ENCODE assay signal across 10 mouse cellular contexts in the genomic region with DNA sequence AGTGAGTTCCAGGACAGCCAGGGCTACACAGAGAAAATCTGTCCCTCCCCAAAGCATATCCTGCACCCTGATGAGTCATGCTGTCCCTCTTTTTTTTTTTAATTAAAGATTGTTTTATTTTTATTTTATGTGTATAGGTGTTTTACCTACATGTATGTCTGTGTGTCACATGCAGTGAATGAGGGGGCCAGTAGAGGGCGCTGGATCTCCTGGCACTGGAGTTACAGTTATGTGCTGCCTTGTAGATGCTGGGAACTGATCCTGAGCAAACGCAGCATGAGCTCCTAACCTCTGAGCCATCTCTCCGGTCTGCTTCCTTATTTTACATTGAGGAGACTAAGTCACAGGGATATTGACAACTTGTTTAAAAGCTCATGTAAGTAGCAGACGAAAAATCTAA. TPM values are rescaled to one million over a fixed set of nuclear protein-coding genes. Genes with fewer than 3 reads are reported as not detected.
DNase-seq lines count a peak whose midpoint lies in the region; ATAC-seq and TF ChIP-seq lines count a peak whose summit lies in the region.
"Had no signal": no experiment of that assay in that cellular context is flagged by ENCODE, and none has a peak within 500 bp of the region (broad histone marks: within the 10 kb centered on the region; RNA-seq: fewer than 3 reads in every experiment).

No protein-coding gene starts in this region.

- no peak for TF ChIP-seq EP300 in CH12.LX (IDR thresholded peaks at IDR 0.05; ENCODE audit: low read length)

- no peak overlapping the region for H3K9ac ChIP-seq in intestine, embryonic 14.5 days (ENCODE audit: low read length)
- H3K9ac ChIP-seq in intestine, embryonic 15.5 days: no peak overlapping the region
- no peak overlapping the region for H3K9ac ChIP-seq in CH12.LX (ENCODE audit: insufficient read depth, low read depth)

- in situ Hi-C loops in CH12.LX (cut with MboI; ENCODE audit: low pct_ligation_motif_present, low pct_unique_long_range_greater_than_20kb, low sequenced_read_pairs): loop anchor here (5.0 kb wide), 1 partner anchor 34 kb away; no protein-coding TSS in a partner anchor

- H3K36me3 ChIP-seq in intestine, embryonic 14.5 days (ENCODE audit: control insufficient read depth, insufficient read depth, low read length): no peaks in the 10 kb centered on the region
- H3K36me3 ChIP-seq in intestine, embryonic 15.5 days: no peaks in the 10 kb centered on the region
- H3K36me3 ChIP-seq in CH12.LX (replicated peaks in 1 of 2; ENCODE audit: control insufficient read depth in 1 of 2, insufficient read depth in 1 of 2, low read length in 1 of 2): peaks cover 21 to 80% of the 10 kb centered on the region in 2 experiments

- no peak for TF ChIP-seq POLR2A in CH12.LX (IDR thresholded peaks at IDR 0.05; ENCODE audit: low read depth, low read length)
- TF ChIP-seq POLR2A in bone marrow macrophage, adult 2 months (IDR thresholded peaks at IDR 0.05; ENCODE audit: borderline replicate concordance, low read depth, low read length): no peak

- no peak overlapping the region for H3K27ac ChIP-seq in intestine, embryonic 14.5 days (ENCODE audit: low read depth)
- no peak overlapping the region for H3K27ac ChIP-seq in intestine, embryonic 15.5 days
- no peak overlapping the region for H3K27ac ChIP-seq in CH12.LX (ENCODE audit: insufficient read depth, low read depth)
- no peak overlapping the region for H3K27ac ChIP-seq in bone marrow macrophage, adult 2 months (ENCODE audit: insufficient read depth, low read depth, low read length)

- H3K79me2 ChIP-seq in CH12.LX (replicated peaks; ENCODE audit: control insufficient read depth, extremely low read depth, insufficient read depth, poor library complexity, severe bottlenecking): no peaks in the 10 kb centered on the region

- peak; percentile 51 for TF ChIP-seq RAD21 in CH12.LX (IDR thresholded peaks at IDR 0.05; ENCODE audit: low read depth, low read length)

- H3K4me1 ChIP-seq in intestine, embryonic 14.5 days (replicated peaks; ENCODE audit: control insufficient read depth, insufficient read depth, low read length): peaks cover 20% of the 10 kb centered on the region
- H3K4me1 ChIP-seq in intestine, embryonic 15.5 days (replicated peaks): peaks cover 28% of the 10 kb centered on the region
- peaks cover 21 to 38% of the 10 kb centered on the region in 2 experiments for H3K4me1 ChIP-seq in CH12.LX (ENCODE audit: control insufficient read depth in 1 of 2, insufficient read depth in 2 of 2)
- H3K4me1 ChIP-seq in bone marrow macrophage, adult 2 months (ENCODE audit: control insufficient read depth, insufficient read depth, low read length): peaks cover 11% of the 10 kb centered on the region

- dilution Hi-C loops in CH12.LX (cut with MboI; ENCODE audit: extremely low pct_ligation_motif_present, extremely low pct_unique_long_range_greater_than_20kb, low sequenced_read_pairs): no loop called here

- 68% methylated on average over 4 of the region's 4 CpGs for WGBS in intestine, embryonic 14.5 days
- WGBS in intestine, embryonic 15.5 days: 64% methylated on average over 4 of the region's 4 CpGs

- peak; percentile 58 to 68; a peak in 3 of 4 replicates for TF ChIP-seq CTCF in CH12.LX (conservative IDR thresholded peaks at IDR 0.05 in 1 of 2, IDR thresholded peaks at IDR 0.05 in 1 of 2; ENCODE audit: low read depth in 2 of 2, low read length in 2 of 2)
- peak; percentile 36 for TF ChIP-seq CTCF in bone marrow macrophage, adult 2 months (IDR thresholded peaks at IDR 0.05; ENCODE audit: low read depth, low read length)

- no peak overlapping the region for H3K4me3 ChIP-seq in intestine, embryonic 14.5 days (ENCODE audit: low read depth, low read length)
- no peak overlapping the region for H3K4me3 ChIP-seq in intestine, embryonic 15.5 days (replicated peaks)
- H3K4me3 ChIP-seq in CH12.LX (replicated peaks in 1 of 3; ENCODE audit: low read depth in 2 of 3, low read length in 2 of 3, poor library complexity in 1 of 3): no peak overlapping the region
- H3K4me3 ChIP-seq in bone marrow macrophage, adult 2 months (ENCODE audit: insufficient read depth, low read length): no peak overlapping the region

- peak; percentile 67 for DNase-seq in intestine, embryonic 14.5 days (ENCODE audit: low spot score)
- DNase-seq in CH12.LX (ENCODE audit: extremely low read depth): peak; percentile 60
- peak; percentile 62 to 72 for DNase-seq in natural killer cell, adult 2 months (ENCODE audit: low spot score in 2 of 2)
- no peak for DNase-seq in left cerebral cortex, adult 18-20 months (ENCODE audit: low spot score in 2 of 2)
- DNase-seq in urinary bladder, adult 2 months (ENCODE audit: low spot score): no peak

- H3K4me2 ChIP-seq in intestine, embryonic 14.5 days (ENCODE audit: low read length): no peak overlapping the region
- no peak overlapping the region for H3K4me2 ChIP-seq in intestine, embryonic 15.5 days (replicated peaks)
- H3K4me2 ChIP-seq in CH12.LX (ENCODE audit: insufficient read depth, low read depth, poor library complexity, severe bottlenecking): no peak overlapping the region

- no peak for ATAC-seq in intestine, embryonic 14.5 days (replicated peaks; ENCODE audit: low FRiP score, low TSS enrichment, low read depth)
- ATAC-seq in intestine, embryonic 15.5 days: no peak
- no peak for ATAC-seq in frontal cortex, adult (ENCODE audit: low TSS enrichment)

- no peaks in the 10 kb centered on the region for H3K9me3 ChIP-seq in intestine, embryonic 14.5 days (ENCODE audit: control insufficient read depth, low read length)
- H3K9me3 ChIP-seq in intestine, embryonic 15.5 days: no peaks in the 10 kb centered on the region
- peaks cover 10% of the 10 kb centered on the region for H3K9me3 ChIP-seq in CH12.LX (replicated peaks; ENCODE audit: low read length)

- H3K27me3 ChIP-seq in intestine, embryonic 14.5 days (replicated peaks; ENCODE audit: control insufficient read depth, insufficient read depth, low read length): no peaks in the 10 kb centered on the region
- H3K27me3 ChIP-seq in intestine, embryonic 15.5 days (replicated peaks): no peaks in the 10 kb centered on the region
- no peaks in the 10 kb centered on the region for H3K27me3 ChIP-seq in CH12.LX (replicated peaks)

TF ChIP-seq in CH12.LX, 34 proteins besides CTCF, POLR2A, EP300 and RAD21:
- TF ChIP-seq SMC3 (IDR thresholded peaks at IDR 0.05; ENCODE audit: low read depth, low read length) (peak; percentile 47), MAZ (IDR thresholded peaks at IDR 0.05; ENCODE audit: low read depth, low read length) (no peak)

RNA-seq across cellular contexts. Expression of gene Kctd11, which starts 1.9 kb away (rescaled TPM):
- 3.5 and 4.4 TPM in 2 replicates for polyA plus RNA-seq in intestine, embryonic 14.5 days (2014; fragmentation: Nextera tagmentation; extraction: Ambion mirVana)
- 5.2 and 5.5 TPM in 2 replicates for polyA plus RNA-seq in intestine, embryonic 15.5 days (2015; fragmentation: Nextera tagmentation; extraction: Ambion mirVana)
- total RNA-seq in CH12.LX (2012; rRNA removed) (3.3 and 3.9 TPM in 2 replicates), CH12.LX (2014; rRNA removed) (1.3 and 1.8 TPM in 2 replicates)
- polyA plus RNA-seq in CH12.LX (2012; ENCODE audit: insufficient read length, low read depth): 1.5 and 2.1 TPM in 2 replicates
- polyA plus RNA-seq in bone marrow macrophage, adult 2 months (2012; ENCODE audit: insufficient read depth, insufficient read length, missing spikeins): 6.3 and 7.1 TPM in 2 replicates
- 1 to 10 TPM; 1.2 to 1.4 TPM for total RNA-seq in left cerebral cortex, adult 18-20 months (2021)
- 11.8 and 13.8 TPM in 2 replicates for polyA plus RNA-seq in urinary bladder, adult 2 months (2012; rRNA removed)

RNA-seq across cellular contexts. Expression of gene Tmem95, which starts 5.2 kb away (rescaled TPM):
- 0.38 TPM in 1 of 2 replicates, not detected in the other for polyA plus RNA-seq in intestine, embryonic 14.5 days (2014; fragmentation: Nextera tagmentation; extraction: Ambion mirVana)
- polyA plus RNA-seq in intestine, embryonic 15.5 days (2015; fragmentation: Nextera tagmentation; extraction: Ambion mirVana): not detected in 2 replicates
- total RNA-seq in CH12.LX (2012; rRNA removed): not detected in 2 replicates
- not detected in 2 replicates for total RNA-seq in CH12.LX (2014; rRNA removed)
- polyA plus RNA-seq in CH12.LX (2012; ENCODE audit: insufficient read length, low read depth): not detected in 2 replicates
- polyA plus RNA-seq in bone marrow macrophage, adult 2 months (2012; ENCODE audit: insufficient read depth, insufficient read length, missing spikeins): not detected in 2 replicates
- total RNA-seq in left cerebral cortex, adult 18-20 months (2021): not detected
- not detected in 2 replicates for polyA plus RNA-seq in urinary bladder, adult 2 months (2012; rRNA removed)
- polyA plus RNA-seq: heart, embryonic 14.5 days; liver, embryonic 16.5 days had no signal

RNA-seq across cellular contexts. Expression of gene Acap1, which starts 12.3 kb away (rescaled TPM):
- polyA plus RNA-seq in intestine, embryonic 14.5 days (2014; fragmentation: Nextera tagmentation; extraction: Ambion mirVana): 8.1 and 9.3 TPM in 2 replicates
- polyA plus RNA-seq in intestine, embryonic 15.5 days (2015; fragmentation: Nextera tagmentation; extraction: Ambion mirVana): 4.8 and 5.9 TPM in 2 replicates
- total RNA-seq in CH12.LX (2012; rRNA removed): 38.9 and 39.6 TPM in 2 replicates
- total RNA-seq in CH12.LX (2014; rRNA removed): 58.2 and 66.2 TPM in 2 replicates
- polyA plus RNA-seq in CH12.LX (2012; ENCODE audit: insufficient read length, low read depth): 66.7 and 70.9 TPM in 2 replicates
- polyA plus RNA-seq in bone marrow macrophage, adult 2 months (2012; ENCODE audit: insufficient read depth, insufficient read length, missing spikeins): 0.66 TPM in 1 of 2 replicates, not detected in the other
- under 1 TPM in 1 of 2 experiments, not detected in 1; 0.14 TPM for total RNA-seq in left cerebral cortex, adult 18-20 months (2021)
- 2.0 and 2.5 TPM in 2 replicates for polyA plus RNA-seq in urinary bladder, adult 2 months (2012; rRNA removed)

RNA-seq across cellular contexts. Expression of gene 2810408A11Rik, which starts 17.7 kb away (rescaled TPM):
- polyA plus RNA-seq in intestine, embryonic 14.5 days (2014; fragmentation: Nextera tagmentation; extraction: Ambion mirVana): 8.8 and 10.7 TPM in 2 replicates
- polyA plus RNA-seq in intestine, embryonic 15.5 days (2015; fragmentation: Nextera tagmentation; extraction: Ambion mirVana): 7.7 and 7.9 TPM in 2 replicates
- 0.34 and 0.59 TPM in 2 replicates for total RNA-seq in CH12.LX (2012; rRNA removed)
- total RNA-seq in CH12.LX (2014; rRNA removed): 0.35 and 0.86 TPM in 2 replicates
- 0.33 and 0.41 TPM in 2 replicates for polyA plus RNA-seq in CH12.LX (2012; ENCODE audit: insufficient read length, low read depth)
- polyA plus RNA-seq in bone marrow macrophage, adult 2 months (2012; ENCODE audit: insufficient read depth, insufficient read length, missing spikeins): 1.4 TPM in 1 of 2 replicates, not detected in the other
- total RNA-seq in left cerebral cortex, adult 18-20 months (2021): under 1 TPM; 0.35 to 0.72 TPM
- 1.1 and 1.3 TPM in 2 replicates for polyA plus RNA-seq in urinary bladder, adult 2 months (2012; rRNA removed)

RNA-seq across cellular contexts. Expression of gene Neurl4, which starts 17.8 kb away (rescaled TPM):
- polyA plus RNA-seq in intestine, embryonic 14.5 days (2014; fragmentation: Nextera tagmentation; extraction: Ambion mirVana): 13.3 and 14.5 TPM in 2 replicates
- polyA plus RNA-seq in intestine, embryonic 15.5 days (2015; fragmentation: Nextera tagmentation; extraction: Ambion mirVana): 7.0 and 10.0 TPM in 2 replicates
- total RNA-seq in CH12.LX (2012; rRNA removed) (51.0 and 56.1 TPM in 2 replicates), CH12.LX (2014; rRNA removed) (21.4 and 22.9 TPM in 2 replicates)
- 40.1 and 46.2 TPM in 2 replicates for polyA plus RNA-seq in CH12.LX (2012; ENCODE audit: insufficient read length, low read depth)
- polyA plus RNA-seq in bone marrow macrophage, adult 2 months (2012; ENCODE audit: insufficient read depth, insufficient read length, missing spikeins): 15.8 and 16.9 TPM in 2 replicates
- 100 to 1,000 TPM; 116 to 118 TPM for total RNA-seq in left cerebral cortex, adult 18-20 months (2021)
- 43.4 and 47.8 TPM in 2 replicates for polyA plus RNA-seq in urinary bladder, adult 2 months (2012; rRNA removed)

Comparison
In these comparisons a context has a peak if more than half of its experiments do, and no peak if none do; other contexts are left out.
1. DNase-seq: peak in intestine, embryonic 14.5 days (single experiment), CH12.LX (single experiment) and natural killer cell, adult 2 months (2 of 2); none in left cerebral cortex, adult 18-20 months (0 of 2) and urinary bladder, adult 2 months (single experiment).